Mouse (Mus musculus) left cerebral cortex, postnatal 14 days (tissue): ENCODE measurements around the gene 6030408B16Rik. TPM values are rescaled to one million over a fixed set of nuclear protein-coding genes. Genes with fewer than 3 reads are reported as not detected.
A peak's percentile ranks its signal among the peaks of the same experiment; 100 is the strongest.

Experiments
- DNase-seq, 2 experiments: peaks; one replicate each; pipeline ENCODE4 v3.0.0; 2021 to 2022; ENCODE audit warnings: low spot score in 2 of 2, mixed read lengths in 1 of 2
- intact Hi-C: fragments of 180-260 bp; cut with DNase I; formaldehyde crosslinking; loops from one replicate; pipeline ENCODE4 v1.15.1; 2025
- total RNA-seq, 2 experiments: library from RNA; stranded (reverse); gene quantifications; 2 replicates each; pipeline ENCODE4 v1.2.3; 2021

The 6030408B16Rik gene
- total RNA-seq, 2 experiments from 2014 or later: 0.24 to 0.49 TPM

- DNase-seq: peak; percentile 93 to 95
- intact Hi-C loops: loop anchor here (1.0 kb wide), 1 partner anchor 20 kb away; no protein-coding TSS in a partner anchor
Measured at GRCm38 (mm10) chr15:101266132-101266963, 26.7 kb upstream of the 6030408B16Rik start.

GRCm38 (mm10) chr15:101267053-101268032 is 25.7 kb upstream of the 6030408B16Rik start:
- intact Hi-C loops: no loop called here
- DNase-seq: no peak

GRCm38 (mm10) chr15:101270101-101270820 is 22.8 kb upstream of the 6030408B16Rik start:
- no peak for DNase-seq
- intact Hi-C loops: no loop called here

- intact Hi-C loops: no loop called here
Measured at GRCm38 (mm10) chr15:101271107-101271506, 21.9 kb upstream of the 6030408B16Rik start.

GRCm38 (mm10) chr15:101271513-101271912 is 21.5 kb upstream of the 6030408B16Rik start:
- intact Hi-C loops: no loop called here

More at GRCm38 (mm10) chr15:101271107-101271506, 21.9 kb upstream of the 6030408B16Rik start:
- no peak for DNase-seq

GRCm38 (mm10) chr15:101274380-101274779 is 18.6 kb upstream of the 6030408B16Rik start:
- DNase-seq: no peak
- intact Hi-C loops: no loop called here

More at GRCm38 (mm10) chr15:101271513-101271912, 21.5 kb upstream of the 6030408B16Rik start:
- DNase-seq: no peak

- peak; percentile 44 to 62 for DNase-seq
- intact Hi-C loops: no loop called here
Measured at GRCm38 (mm10) chr15:101277351-101277899, 15.6 kb upstream of the 6030408B16Rik start.

GRCm38 (mm10) chr15:101278589-101278988 is 14.4 kb upstream of the 6030408B16Rik start:
- no peak for DNase-seq
- intact Hi-C loops: no loop called here

- no peak for DNase-seq
- intact Hi-C loops: no loop called here
Measured at GRCm38 (mm10) chr15:101279430-101279999, 13.5 kb upstream of the 6030408B16Rik start.

- intact Hi-C loops: loop anchor here (5.0 kb wide), 1 partner anchor 60 kb away; the partner anchor contains the start of gene Grasp
- no peak for DNase-seq
Measured at GRCm38 (mm10) chr15:101282471-101282870, 10.5 kb upstream of the 6030408B16Rik start.

- intact Hi-C loops: loop anchor here (1.0 to 5.0 kb wide), 2 partner anchors 42 to 61 kb away; partner anchors contain the start of gene Grasp
- peak; percentile 66 to 71 for DNase-seq
Measured at GRCm38 (mm10) chr15:101283183-101283910, 9.7 kb upstream of the 6030408B16Rik start.

GRCm38 (mm10) chr15:101283911-101284750 is 8.9 kb upstream of the 6030408B16Rik start, which contains the start of gene Atg101:
TSS of gene Atg101 (plus strand) at chr15:101284272.
- peak; percentile 90 to 91 for DNase-seq
- intact Hi-C loops: loop anchor here (1.0 to 5.0 kb wide), 2 partner anchors 43 to 62 kb away; partner anchors contain the start of gene Grasp

GRCm38 (mm10) chr15:101286129-101286770 is 6.8 kb upstream of the 6030408B16Rik start:
- intact Hi-C loops: no loop called here
- no peak for DNase-seq

- DNase-seq: no peak
- intact Hi-C loops: no loop called here
Measured at GRCm38 (mm10) chr15:101287361-101287760, 5.7 kb upstream of the 6030408B16Rik start.

- no peak for DNase-seq
- intact Hi-C loops: no loop called here
Measured at GRCm38 (mm10) chr15:101290354-101290753, 2.7 kb upstream of the 6030408B16Rik start.

- no peak for DNase-seq
- intact Hi-C loops: no loop called here
Measured at GRCm38 (mm10) chr15:101292012-101292411, 1.0 kb upstream of the 6030408B16Rik start.
